Mouse (Mus musculus) fibroblast of lung, adult 2 months (primary cell): Measurements from ENCODE around the gene Nucb1.
"Not testable (repeated sequence)": the region's sequence is repeated elsewhere in the genome, so short reads cannot be mapped to it uniquely, and the experiment has no call there.

Experiments
- DNase-seq: peaks from one replicate; pipeline ENCODE4 v3.0.0-alpha.2; 2011; ENCODE audit warnings: low read depth

Nucb1 gene

GRCm38 (mm10) chr7:45509912-45510787 lies at the start of gene Nucb1:
Gene Nucb1, minus strand, starts transcription at chr7:45510406.
- DNase-seq, result peak; percentile 87

- no peak for DNase-seq
These were observed 48.7 kb upstream of the Nucb1 start for GRCm38 (mm10) chr7:45558907-45559306.

- peak; percentile 63 for DNase-seq
These were observed 45.6 kb upstream of the Nucb1 start for GRCm38 (mm10) chr7:45555787-45556186.

- DNase-seq, result no peak
These were observed 44.5 kb upstream of the Nucb1 start, which contains the start of gene Hsd17b14 for GRCm38 (mm10) chr7:45554744-45555143. Gene Hsd17b14, plus strand, starts transcription at chr7:45554893.

- DNase-seq, result no peak
These were observed 43.8 kb upstream of the Nucb1 start for GRCm38 (mm10) chr7:45553990-45554389.

- no peak for DNase-seq
These were observed 43.3 kb upstream of the Nucb1 start for GRCm38 (mm10) chr7:45553519-45553918.

- DNase-seq, result no peak
These were observed 41.3 kb upstream of the Nucb1 start for GRCm38 (mm10) chr7:45551512-45551883.

GRCm38 (mm10) chr7:45550821-45551511 lies 40.8 kb upstream of the Nucb1 start:
- DNase-seq, result no peak

GRCm38 (mm10) chr7:45549641-45550436 lies 39.6 kb upstream of the Nucb1 start:
- no peak for DNase-seq

GRCm38 (mm10) chr7:45544525-45544924 lies 34.3 kb upstream of the Nucb1 start:
- no peak for DNase-seq

- no peak for DNase-seq
These were observed 30.0 kb upstream of the Nucb1 start for GRCm38 (mm10) chr7:45540213-45540612.

GRCm38 (mm10) chr7:45539095-45539494 lies 28.9 kb upstream of the Nucb1 start:
- no peak for DNase-seq

GRCm38 (mm10) chr7:45538163-45539041 lies 28.2 kb upstream of the Nucb1 start:
- peak; percentile 63 for DNase-seq

GRCm38 (mm10) chr7:45537602-45538001 lies 27.4 kb upstream of the Nucb1 start:
- DNase-seq, result no peak

GRCm38 (mm10) chr7:45535676-45536075 lies 25.5 kb upstream of the Nucb1 start:
- no peak for DNase-seq

- no peak for DNase-seq
These were observed 20.4 kb upstream of the Nucb1 start for GRCm38 (mm10) chr7:45530643-45531042.

GRCm38 (mm10) chr7:45529461-45529860 lies 19.3 kb upstream of the Nucb1 start:
- no peak for DNase-seq

GRCm38 (mm10) chr7:45527169-45527568 lies 17.0 kb upstream of the Nucb1 start:
- not testable (repeated sequence) for DNase-seq

GRCm38 (mm10) chr7:45526474-45527120 lies 16.4 kb upstream of the Nucb1 start:
- no peak for DNase-seq

- DNase-seq, result peak; percentile 97
These were observed 15.7 kb upstream of the Nucb1 start, which contains the start of the genes Ppp1r15a and Plekha4 for GRCm38 (mm10) chr7:45525809-45526473. Gene Ppp1r15a, minus strand, starts transcription at chr7:45526268. Gene Plekha4, plus strand, starts transcription at chr7:45526330.
